Mouse (Mus musculus) hindbrain, embryonic 14.5 days (tissue): ENCODE results near the gene Barhl2. TPM values are rescaled to one million over a fixed set of nuclear protein-coding genes. Genes with fewer than 3 reads are reported as not detected.

ENCODE experiments used
- ATAC-seq: fragments of 200-750 bp; cut with Nextera tagmentation; 2 replicates; pipeline ENCODE4 v1.8.0; 2017; ENCODE audit warnings: moderate number of reproducible peaks, mild to moderate bottlenecking, moderate TSS enrichment, moderate library complexity; ENCODE audit not compliant: low FRiP score
- DNase-seq: peaks from one replicate; pipeline ENCODE4 v3.0.0-alpha.2; 2015; ENCODE audit warnings: low spot score
- H3K27ac ChIP-seq: fragments of 300-500 bp; sonication (generic); 2 replicates; pipeline ENCODE4 v1.5.1; 2014; ENCODE audit warnings: mild to moderate bottlenecking, moderate library complexity
- H3K27me3 ChIP-seq: fragments of 300-500 bp; sonication (generic); 2 replicates; pipeline ENCODE4 v1.6.1; 2014; ENCODE audit warnings: mild to moderate bottlenecking, low read length, mixed read lengths; ENCODE audit not compliant: control insufficient read depth, insufficient read depth
- H3K36me3 ChIP-seq: fragments of 300-500 bp; sonication (generic); replicated peaks from 2 replicates; pipeline ENCODE4 v1.6.1; 2014; ENCODE audit not compliant: control insufficient read depth, insufficient read depth
- H3K4me1 ChIP-seq: fragments of 300-500 bp; sonication (generic); replicated peaks from 2 replicates; pipeline ENCODE4 v1.6.1; 2014; ENCODE audit warnings: antibody characterized with exemption, low read length, mixed read lengths; ENCODE audit not compliant: control insufficient read depth, insufficient read depth
- H3K4me2 ChIP-seq: fragments of 300-500 bp; sonication (generic); replicated peaks from 2 replicates; pipeline ENCODE4 v1.6.1; 2014; ENCODE audit warnings: mild to moderate bottlenecking, moderate library complexity
- H3K4me3 ChIP-seq: fragments of 300-500 bp; sonication (generic); replicated peaks from 2 replicates; pipeline ENCODE4 v1.5.1; 2014; ENCODE audit warnings: mild to moderate bottlenecking, low read length
- H3K9ac ChIP-seq: fragments of 300-500 bp; sonication (generic); 2 replicates; pipeline ENCODE4 v1.6.1; 2014
- H3K9me3 ChIP-seq: fragments of 300-500 bp; sonication (generic); 2 replicates; pipeline ENCODE4 v1.6.1; 2016; ENCODE audit warnings: low read length; ENCODE audit not compliant: control insufficient read depth
- WGBS: fragments of 180-500 bp; shearing (Covaris S2); extraction: QIAGEN DNeasy Blood & Tissue Kit; methylation state at CpG from one replicate; pipeline ENCODE4 v1.1.7; 2014; 5-methylcytosine and 5-hydroxymethylcytosine counted together
- polyA plus RNA-seq: library from polyadenylated mRNA; unstranded; fragments of >200 nt; fragmentation: Nextera tagmentation; extraction: Ambion mirVana; gene quantifications from 2 replicates; pipeline ENCODE4 v1.2.1, GENCODE M21; 2014

The Barhl2 gene
- polyA plus RNA-seq, 1 experiment from 2014 or later: 1.1 TPM

- no peak overlapping the region for H3K4me3 ChIP-seq
- H3K9me3 ChIP-seq: no peaks in the 10 kb centered on the region
- ATAC-seq (no peak), DNase-seq (no peak)
- H3K36me3 ChIP-seq: no peaks in the 10 kb centered on the region
- no peak overlapping the region for H3K9ac ChIP-seq
- 93% methylated on average over 7 of the region's 7 CpGs for WGBS
- no peaks in the 10 kb centered on the region for H3K4me1 ChIP-seq
- H3K4me2 ChIP-seq: no peak overlapping the region
- H3K27me3 ChIP-seq: peaks cover 2% of the 10 kb centered on the region; the same call in 1 of the 2 replicates
- H3K27ac ChIP-seq: no peak overlapping the region
These were observed 19.1 kb downstream of the Barhl2 start for GRCm38 (mm10) chr5:106438916-106439315.

DNA sequence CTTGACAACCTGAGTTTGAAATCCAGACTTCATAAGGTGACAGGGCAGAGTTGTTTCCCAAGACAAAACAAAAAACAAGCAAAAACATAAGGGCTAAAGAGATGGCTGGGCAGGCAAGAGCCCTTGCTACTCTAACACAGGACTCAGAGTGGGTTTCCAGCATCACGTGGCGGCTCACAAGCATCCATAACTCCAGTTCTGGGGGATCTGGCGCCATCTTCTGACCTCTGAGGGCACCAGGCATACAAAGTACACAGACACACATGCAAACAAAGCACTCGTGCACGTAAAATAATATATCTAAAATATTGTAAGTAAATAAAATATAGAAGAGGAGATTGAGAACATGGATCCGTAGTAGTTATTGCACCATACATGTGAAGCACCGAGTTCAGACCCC is 31.9 kb downstream of the Barhl2 start:
- H3K4me1 ChIP-seq: no peaks in the 10 kb centered on the region
- DNase-seq (no peak), ATAC-seq (no peak)
- WGBS: 80% methylated on average over 7 of the region's 7 CpGs
- H3K4me2 ChIP-seq: no peak overlapping the region
- no peaks in the 10 kb centered on the region for H3K27me3 ChIP-seq
- H3K9me3 ChIP-seq: no peaks in the 10 kb centered on the region
- no peaks in the 10 kb centered on the region for H3K36me3 ChIP-seq
- no peak overlapping the region for H3K27ac ChIP-seq
- H3K4me3 ChIP-seq: no peak overlapping the region
- no peak overlapping the region for H3K9ac ChIP-seq

- Histone ChIP-seq H3K4me3 (no peak overlapping the region), H3K27ac (0 out of 2 replicates have a peak overlapping the region, but pooled peaks have one; percentile 1), H3K9me3 (no peaks in the 10 kb centered on the region), H3K27me3 (no peaks in the 10 kb centered on the region), H3K4me1 (no peaks in the 10 kb centered on the region), H3K4me2 (0 out of 2 replicates have a peak overlapping the region, but pooled peaks have one; percentile 12), H3K36me3 (no peaks in the 10 kb centered on the region), H3K9ac (no peak overlapping the region)
- ATAC-seq (no peak), DNase-seq (peak; percentile 36)
- 64% methylated on average over 8 of the region's 8 CpGs for WGBS
These were observed 37.1 kb downstream of the Barhl2 start for GRCm38 (mm10) chr5:106420871-106421270.

GRCm38 (mm10) chr5:106420370-106420769 is 37.6 kb downstream of the Barhl2 start:
- Histone ChIP-seq H3K4me2 (0 out of 2 replicates have a peak overlapping the region, but pooled peaks have one; percentile 12), H3K9me3 (no peaks in the 10 kb centered on the region), H3K27ac (no peak overlapping the region), H3K27me3 (no peaks in the 10 kb centered on the region), H3K4me1 (no peaks in the 10 kb centered on the region), H3K9ac (no peak overlapping the region), H3K36me3 (no peaks in the 10 kb centered on the region), H3K4me3 (no peak overlapping the region)
- ATAC-seq: no peak
- peak; percentile 32 for DNase-seq
- 60% methylated on average over 11 of the region's 11 CpGs for WGBS

DNA sequence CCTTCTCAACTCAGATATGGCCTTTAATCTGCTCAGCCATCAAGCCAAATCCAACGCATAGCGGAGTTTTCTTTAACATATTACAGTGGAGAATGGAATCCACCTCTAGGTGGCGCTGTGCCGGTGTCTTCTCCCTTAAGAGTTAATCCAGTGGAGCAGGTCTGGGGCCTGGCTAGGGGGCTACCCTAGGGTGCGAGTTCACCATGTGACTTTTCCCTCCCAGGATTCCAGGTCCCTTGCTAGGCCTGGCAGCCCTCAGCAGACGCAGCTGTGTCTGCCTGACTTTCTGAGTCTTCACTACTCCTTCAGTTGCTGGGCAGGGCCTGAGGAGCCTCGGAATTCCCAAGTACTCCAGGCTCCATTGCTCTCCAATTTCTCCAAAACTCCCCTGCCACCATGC is 40.8 kb downstream of the Barhl2 start:
- Histone ChIP-seq H3K27me3 (no peaks in the 10 kb centered on the region), H3K4me3 (no peak overlapping the region), H3K9ac (no peak overlapping the region), H3K9me3 (no peaks in the 10 kb centered on the region), H3K4me1 (no peaks in the 10 kb centered on the region), H3K27ac (no peak overlapping the region), H3K4me2 (no peak overlapping the region), H3K36me3 (no peaks in the 10 kb centered on the region)
- no peak for DNase-seq
- ATAC-seq: no peak
- WGBS: 35% methylated on average over 7 of the region's 7 CpGs

DNA sequence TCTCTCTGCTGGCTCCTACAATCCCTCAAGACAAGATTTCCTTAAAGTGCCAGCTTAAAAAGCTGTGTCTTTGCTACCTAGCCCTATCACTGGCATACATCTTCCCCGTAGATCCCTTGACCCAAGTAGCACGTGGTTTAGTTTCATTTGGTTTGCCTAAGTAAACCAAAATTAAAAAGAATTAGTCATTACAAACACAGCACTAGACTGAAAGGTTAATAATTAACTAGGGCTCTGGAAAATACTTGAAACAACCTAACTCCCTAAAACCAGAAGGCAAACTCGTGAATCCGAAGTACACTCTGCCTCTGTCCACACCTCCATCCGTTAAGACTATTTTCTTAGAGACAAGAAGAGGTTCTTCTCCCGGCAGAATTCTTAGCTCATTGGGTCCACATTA is 41.4 kb downstream of the Barhl2 start:
- Histone ChIP-seq H3K4me3 (no peak overlapping the region), H3K27ac (no peak overlapping the region), H3K9ac (no peak overlapping the region), H3K36me3 (no peaks in the 10 kb centered on the region), H3K9me3 (no peaks in the 10 kb centered on the region), H3K4me2 (no peak overlapping the region), H3K27me3 (no peaks in the 10 kb centered on the region), H3K4me1 (no peaks in the 10 kb centered on the region)
- ATAC-seq (no peak), DNase-seq (no peak)
- WGBS: 71% methylated on average over 6 of the region's 6 CpGs

GRCm38 (mm10) chr5:106415734-106416133 is 42.2 kb downstream of the Barhl2 start:
- DNase-seq: no peak
- no peaks in the 10 kb centered on the region for H3K36me3 ChIP-seq
- WGBS: 79% methylated on average over 6 of the region's 6 CpGs

GRCm38 (mm10) chr5:106402761-106403160 is 55.2 kb downstream of the Barhl2 start:
- no peak overlapping the region for H3K9ac ChIP-seq
- 91% methylated on average over 2 of the region's 2 CpGs for WGBS
- H3K27ac ChIP-seq: no peak overlapping the region
- ATAC-seq (no peak), DNase-seq (no peak)
- no peaks in the 10 kb centered on the region for H3K27me3 ChIP-seq
- H3K9me3 ChIP-seq: no peaks in the 10 kb centered on the region
- no peak overlapping the region for H3K4me3 ChIP-seq
- H3K4me2 ChIP-seq: no peak overlapping the region
- no peaks in the 10 kb centered on the region for H3K36me3 ChIP-seq
- H3K4me1 ChIP-seq: no peaks in the 10 kb centered on the region

More at GRCm38 (mm10) chr5:106415734-106416133, 42.2 kb downstream of the Barhl2 start:
- Histone ChIP-seq H3K4me2 (no peak overlapping the region), H3K27ac (no peak overlapping the region), H3K27me3 (no peaks in the 10 kb centered on the region), H3K4me1 (no peaks in the 10 kb centered on the region), H3K9ac (no peak overlapping the region), H3K4me3 (no peak overlapping the region), H3K9me3 (no peaks in the 10 kb centered on the region)
- ATAC-seq: no peak
